Mouse (Mus musculus): ENCODE measurements around the gene Disp3.

Gene Disp3

GRCm38 (mm10) chr4:148215264-148215900, 72.4 kb downstream of the Disp3 start:
- no peak for DNase-seq

GRCm38 (mm10) chr4:148214460-148215136, 73.2 kb downstream of the Disp3 start:
- no peak for DNase-seq

- DNase-seq = no peak
These were observed 82.9 kb downstream of the Disp3 start for GRCm38 (mm10) chr4:148204873-148205232.

GRCm38 (mm10) chr4:148204061-148204872, 83.5 kb downstream of the Disp3 start:
- DNase-seq = no peak

GRCm38 (mm10) chr4:148203557-148203956, 84.2 kb downstream of the Disp3 start:
- DNase-seq = no peak

- DNase-seq = no peak
These were observed 89.0 kb downstream of the Disp3 start for GRCm38 (mm10) chr4:148198721-148199120.

- no peak for DNase-seq
These were observed 93.4 kb downstream of the Disp3 start for GRCm38 (mm10) chr4:148194400-148194799.

- no peak for DNase-seq
These were observed 95.0 kb downstream of the Disp3 start for GRCm38 (mm10) chr4:148192707-148193245.

Measured in thymus, postnatal 4 days (tissue).